Mouse (Mus musculus) brain, embryonic 14.5 days (tissue): Measurements from ENCODE around the gene Sgms1.

Source experiments
- CTCF ChIP-seq: fragments of 200-500 bp; IDR thresholded peaks from 2 replicates; pipeline ENCODE4 v1.5.1; 2012; ENCODE audit warnings: inconsistent platforms, mild to moderate bottlenecking, moderate library complexity, borderline replicate concordance; ENCODE audit not compliant: insufficient read depth, insufficient read length; ENCODE audit errors: extremely low read depth
- POLR2A ChIP-seq: fragments of 200-500 bp; IDR thresholded peaks from 2 replicates; pipeline ENCODE4 v1.6.1; 2012; ENCODE audit warnings: mild to moderate bottlenecking, inconsistent platforms, borderline replicate concordance; ENCODE audit not compliant: poor library complexity, insufficient read depth, insufficient read length, severe bottlenecking; ENCODE audit errors: extremely low read depth

- TF ChIP-seq CTCF (no peak), POLR2A (no peak)
These were observed 112.7 kb downstream of the Sgms1 start for GRCm38 (mm10) chr19:32276817-32277216.
